Mouse (Mus musculus) neural tube, embryonic 15.5 days (tissue): ENCODE measurements at regions not wholly inside any gene's neighbourhood (a gene's known extent, or its start where the extent isn't known, plus 50 kb on each side); places are given as distances from the start of the nearest gene placed in this dataset.

Experiments used
- ATAC-seq: fragments of 200-750 bp; cut with Nextera tagmentation; 2 replicates; pipeline ENCODE4 v1.8.0; 2017; ENCODE audit warnings: mild to moderate bottlenecking, moderate TSS enrichment, moderate library complexity; ENCODE audit not compliant: low FRiP score
- H3K27ac ChIP-seq: fragments of 300-500 bp; sonication (generic); replicated peaks from 2 replicates; pipeline ENCODE4 v1.5.1; 2015; ENCODE audit warnings: mild to moderate bottlenecking, inconsistent platforms
- H3K27me3 ChIP-seq: fragments of 300-500 bp; sonication (generic); replicated peaks from 2 replicates; pipeline ENCODE4 v1.6.1; 2015; ENCODE audit warnings: inconsistent platforms
- H3K36me3 ChIP-seq: fragments of 300-500 bp; sonication (generic); 2 replicates; pipeline ENCODE4 v1.6.1; 2015; ENCODE audit warnings: inconsistent platforms
- H3K4me1 ChIP-seq: fragments of 300-500 bp; sonication (generic); 2 replicates; pipeline ENCODE4 v1.6.1; 2015; ENCODE audit warnings: inconsistent platforms
- H3K4me2 ChIP-seq: fragments of 300-500 bp; sonication (generic); 2 replicates; pipeline ENCODE4 v1.6.1; 2015; ENCODE audit warnings: inconsistent platforms, mild to moderate bottlenecking, moderate library complexity
- H3K4me3 ChIP-seq: fragments of 300-500 bp; sonication (generic); replicated peaks from 2 replicates; pipeline ENCODE4 v1.5.1; 2015; ENCODE audit warnings: mild to moderate bottlenecking, inconsistent platforms
- H3K9ac ChIP-seq: fragments of 300-500 bp; sonication (generic); replicated peaks from 2 replicates; pipeline ENCODE4 v1.6.1; 2015; ENCODE audit warnings: mild to moderate bottlenecking, inconsistent platforms
- H3K9me3 ChIP-seq: fragments of 300-500 bp; sonication (generic); replicated peaks from 2 replicates; pipeline ENCODE4 v1.6.1; 2016; ENCODE audit warnings: inconsistent platforms
- WGBS: fragments of 180-500 bp; shearing (Covaris S2); methylation state at CpG from one replicate; pipeline ENCODE4 v1.1.7; 2015; ENCODE audit warnings: mixed read lengths; 5-methylcytosine and 5-hydroxymethylcytosine counted together

DNA sequence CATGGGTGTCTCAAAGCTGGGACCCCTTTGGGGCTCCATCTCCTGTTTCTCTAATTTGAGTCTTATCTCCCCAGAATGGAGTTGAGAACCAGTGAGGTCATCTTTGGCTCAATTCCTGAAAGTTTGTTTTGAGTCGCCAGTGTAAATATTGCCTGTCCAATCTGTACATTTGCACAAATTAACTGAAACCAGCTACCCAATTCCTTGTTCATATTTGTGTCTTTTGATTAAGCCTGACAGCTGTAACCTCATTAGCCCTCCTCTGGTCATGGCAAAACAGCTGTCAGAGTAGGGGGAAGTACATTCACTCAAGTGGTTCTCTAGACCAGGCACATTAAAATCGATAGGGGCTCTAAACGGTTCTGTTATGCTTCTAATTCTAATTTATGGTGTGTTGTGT is 177.0 kb downstream of the Rps12 start:
- H3K27me3 ChIP-seq: no peaks in the 10 kb centered on the region
- no peak for ATAC-seq
- WGBS: 67% methylated on average over 3 of the region's 3 CpGs
- H3K4me1 ChIP-seq: no peaks in the 10 kb centered on the region
- H3K9me3 ChIP-seq: no peaks in the 10 kb centered on the region
- H3K36me3 ChIP-seq: no peaks in the 10 kb centered on the region
- no peak overlapping the region for H3K4me2 ChIP-seq
- no peak overlapping the region for H3K4me3 ChIP-seq
- H3K27ac ChIP-seq: no peak overlapping the region
- H3K9ac ChIP-seq: no peak overlapping the region

GRCm38 (mm10) chr10:23609270-23609914 is 177.7 kb downstream of the Rps12 start:
- ATAC-seq: no peak
- H3K27ac ChIP-seq: no peak overlapping the region
- H3K27me3 ChIP-seq: no peaks in the 10 kb centered on the region
- H3K9ac ChIP-seq: no peak overlapping the region
- H3K4me1 ChIP-seq: no peaks in the 10 kb centered on the region
- H3K4me2 ChIP-seq: no peak overlapping the region
- 73% methylated on average over 18 of the region's 18 CpGs for WGBS
- H3K36me3 ChIP-seq: no peaks in the 10 kb centered on the region
- no peaks in the 10 kb centered on the region for H3K9me3 ChIP-seq
- no peak overlapping the region for H3K4me3 ChIP-seq

DNA sequence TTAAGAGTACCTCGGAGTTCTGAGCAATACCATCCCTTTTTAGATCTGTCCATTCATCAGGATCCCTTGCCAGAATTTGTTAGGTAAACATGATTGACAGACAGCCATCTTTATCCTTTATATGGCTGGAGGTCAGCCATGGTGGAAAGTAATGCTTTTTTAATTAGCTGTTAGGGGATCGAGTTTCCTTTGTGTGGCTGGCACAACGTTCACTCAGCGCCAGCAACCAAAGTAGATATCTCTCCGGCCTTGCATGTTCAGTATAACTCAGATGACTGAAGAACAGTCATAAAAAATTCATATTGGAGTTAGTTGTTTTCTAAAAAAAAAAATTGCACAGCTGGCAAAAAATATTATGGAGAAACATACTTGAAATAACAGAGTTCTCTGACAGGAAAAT is 186.4 kb downstream of the Rps12 start:
- H3K4me3 ChIP-seq: no peak overlapping the region
- no peaks in the 10 kb centered on the region for H3K27me3 ChIP-seq
- ATAC-seq: no peak
- no peak overlapping the region for H3K4me2 ChIP-seq
- no peaks in the 10 kb centered on the region for H3K36me3 ChIP-seq
- H3K9ac ChIP-seq: no peak overlapping the region
- no peaks in the 10 kb centered on the region for H3K9me3 ChIP-seq
- WGBS: 50% methylated on average over 5 of the region's 5 CpGs
- H3K27ac ChIP-seq: no peak overlapping the region
- no peaks in the 10 kb centered on the region for H3K4me1 ChIP-seq

DNA sequence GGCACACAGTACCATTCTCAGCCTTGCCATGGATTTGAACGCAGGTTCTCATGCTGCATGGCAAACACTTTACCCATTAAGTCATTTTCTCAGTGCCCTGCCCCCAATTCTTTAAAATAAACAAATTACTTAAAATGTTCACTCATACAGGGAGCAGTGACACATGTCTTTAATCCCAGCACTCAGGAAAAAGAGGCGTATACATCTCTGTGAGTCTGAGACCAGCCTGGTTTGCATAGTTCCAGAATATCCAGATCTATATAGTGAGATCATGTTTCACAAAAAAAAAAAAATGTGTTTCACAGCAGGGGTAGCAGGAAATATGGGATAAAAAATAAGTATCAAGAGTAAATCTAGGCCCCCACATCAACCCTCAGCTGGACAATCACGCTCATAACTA is 191.5 kb downstream of the Rps12 start:
- WGBS: 97% methylated on average over 3 of the region's 3 CpGs
- no peak for ATAC-seq
- Histone ChIP-seq H3K4me2 (no peak overlapping the region), H3K9ac (no peak overlapping the region), H3K27ac (no peak overlapping the region), H3K4me3 (no peak overlapping the region), H3K9me3 (no peaks in the 10 kb centered on the region), H3K4me1 (no peaks in the 10 kb centered on the region), H3K36me3 (no peaks in the 10 kb centered on the region), H3K27me3 (no peaks in the 10 kb centered on the region)

GRCm38 (mm10) chr10:23580230-23580629 is 206.8 kb downstream of the Rps12 start:
- H3K27ac ChIP-seq: no peak overlapping the region
- no peaks in the 10 kb centered on the region for H3K27me3 ChIP-seq
- H3K36me3 ChIP-seq: no peaks in the 10 kb centered on the region
- ATAC-seq: no peak
- H3K4me3 ChIP-seq: no peak overlapping the region
- H3K9me3 ChIP-seq: no peaks in the 10 kb centered on the region
- H3K4me2 ChIP-seq: no peak overlapping the region
- H3K4me1 ChIP-seq: no peaks in the 10 kb centered on the region
- H3K9ac ChIP-seq: no peak overlapping the region
- 64% methylated on average over 5 of the region's 5 CpGs for WGBS

DNA sequence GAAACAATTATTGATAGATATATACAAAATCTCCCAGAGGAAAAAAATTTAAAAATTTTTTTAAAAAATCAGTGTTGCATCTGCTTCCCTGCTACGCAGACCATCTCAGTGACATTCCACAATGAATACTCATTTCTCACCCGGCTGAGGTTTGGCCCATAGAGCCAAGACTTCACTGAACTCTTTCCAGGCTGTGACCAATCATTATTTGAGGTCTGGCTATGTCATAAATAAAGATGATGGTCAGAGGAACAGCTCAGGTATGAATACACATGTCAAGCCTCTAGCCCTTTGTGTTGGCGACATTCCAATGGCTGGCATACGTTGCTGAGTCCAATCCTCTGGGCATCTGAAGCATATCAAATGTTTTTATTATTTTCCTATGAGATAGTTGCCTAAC is 216.1 kb downstream of the Rps12 start:
- no peak for ATAC-seq
- WGBS: 82% methylated on average over 4 of the region's 4 CpGs

GRCm38 (mm10) chr10:23569386-23569785 is 217.7 kb downstream of the Rps12 start:
- Histone ChIP-seq H3K4me1 (no peaks in the 10 kb centered on the region), H3K27ac (no peak overlapping the region)

More for the DNA sequence above, 216.1 kb downstream of the Rps12 start:
- H3K4me1 ChIP-seq: no peaks in the 10 kb centered on the region
- no peak overlapping the region for H3K4me3 ChIP-seq
- no peaks in the 10 kb centered on the region for H3K9me3 ChIP-seq
- H3K9ac ChIP-seq: no peak overlapping the region
- H3K27ac ChIP-seq: no peak overlapping the region
- no peak overlapping the region for H3K4me2 ChIP-seq
- no peaks in the 10 kb centered on the region for H3K27me3 ChIP-seq
- no peaks in the 10 kb centered on the region for H3K36me3 ChIP-seq

DNA sequence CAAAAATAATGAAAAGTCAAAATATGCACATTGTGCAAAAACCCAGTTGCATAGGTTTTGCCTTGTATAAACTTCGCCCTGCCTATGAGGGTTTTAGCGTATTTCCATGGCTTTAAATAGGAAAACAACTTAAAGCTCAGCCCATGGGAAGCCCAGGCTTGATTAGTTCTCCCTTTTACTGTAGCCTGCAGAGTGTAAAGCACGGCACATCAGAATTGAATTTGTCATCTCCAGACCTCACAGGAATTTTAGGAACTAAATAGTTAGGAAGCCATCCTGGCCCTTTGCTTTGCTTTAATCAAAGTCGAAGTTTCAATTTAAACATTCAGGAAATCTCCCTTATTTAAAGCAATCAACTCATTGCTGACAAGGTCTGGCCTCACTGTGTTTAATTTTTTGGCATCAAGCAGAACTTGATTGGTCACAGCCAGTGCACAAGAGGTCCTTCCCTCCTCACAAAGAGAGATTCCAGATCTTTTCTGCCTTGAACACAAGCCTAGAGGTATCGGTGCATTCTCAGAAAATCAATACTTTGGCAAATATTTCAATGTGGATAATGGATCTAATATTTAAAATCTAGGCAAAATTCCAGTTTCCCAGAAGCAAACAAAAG is 211.8 kb upstream of the Eya4 start:
- Histone ChIP-seq H3K36me3 (no peaks in the 10 kb centered on the region), H3K9ac (no peak overlapping the region), H3K9me3 (no peaks in the 10 kb centered on the region), H3K4me2 (no peak overlapping the region), H3K27ac (no peak overlapping the region), H3K4me1 (no peaks in the 10 kb centered on the region), H3K27me3 (no peaks in the 10 kb centered on the region), H3K4me3 (no peak overlapping the region)
- no peak for ATAC-seq
- WGBS: 88% methylated on average over 5 of the region's 5 CpGs

More at GRCm38 (mm10) chr10:23569386-23569785, 217.7 kb downstream of the Rps12 start:
- no peak overlapping the region for H3K4me2 ChIP-seq
- no peaks in the 10 kb centered on the region for H3K27me3 ChIP-seq
- ATAC-seq: no peak
- no peak overlapping the region for H3K4me3 ChIP-seq
- no peaks in the 10 kb centered on the region for H3K36me3 ChIP-seq
- H3K9ac ChIP-seq: no peak overlapping the region
- H3K9me3 ChIP-seq: no peaks in the 10 kb centered on the region

- H3K9me3 ChIP-seq: no peaks in the 10 kb centered on the region
- no peaks in the 10 kb centered on the region for H3K4me1 ChIP-seq
- no peak overlapping the region for H3K4me3 ChIP-seq
- H3K27ac ChIP-seq: no peak overlapping the region
- no peaks in the 10 kb centered on the region for H3K27me3 ChIP-seq
- no peak overlapping the region for H3K4me2 ChIP-seq
- no peaks in the 10 kb centered on the region for H3K36me3 ChIP-seq
- H3K9ac ChIP-seq: no peak overlapping the region
- no peak for ATAC-seq
Measured at GRCm38 (mm10) chr10:23559980-23560658, 209.5 kb upstream of the Eya4 start.

DNA sequence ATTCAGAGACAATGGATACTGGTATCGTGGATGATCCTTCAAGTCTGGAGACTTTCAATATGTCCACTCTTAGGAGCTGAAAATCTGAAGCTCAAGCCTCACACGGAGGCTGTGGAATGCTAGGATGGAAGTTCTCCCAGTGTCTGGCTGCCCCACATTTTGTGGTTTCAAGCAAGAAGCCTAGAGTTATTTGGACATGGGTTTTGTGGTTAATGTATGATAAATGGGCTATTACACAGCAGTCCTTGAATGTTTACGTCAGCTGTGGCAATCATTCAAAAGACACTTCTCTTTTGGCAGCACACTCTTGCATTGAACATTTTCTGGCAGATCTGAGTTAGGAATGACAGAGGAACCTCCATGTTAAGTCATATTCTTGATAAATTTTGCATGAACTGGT is 207.2 kb upstream of the Eya4 start:
- Histone ChIP-seq H3K27ac (no peak overlapping the region), H3K36me3 (no peaks in the 10 kb centered on the region), H3K27me3 (no peaks in the 10 kb centered on the region), H3K9me3 (no peaks in the 10 kb centered on the region), H3K4me2 (no peak overlapping the region), H3K9ac (no peak overlapping the region), H3K4me3 (no peak overlapping the region), H3K4me1 (no peaks in the 10 kb centered on the region)
- no peak for ATAC-seq
- 80% methylated on average over 3 of the region's 3 CpGs for WGBS

DNA sequence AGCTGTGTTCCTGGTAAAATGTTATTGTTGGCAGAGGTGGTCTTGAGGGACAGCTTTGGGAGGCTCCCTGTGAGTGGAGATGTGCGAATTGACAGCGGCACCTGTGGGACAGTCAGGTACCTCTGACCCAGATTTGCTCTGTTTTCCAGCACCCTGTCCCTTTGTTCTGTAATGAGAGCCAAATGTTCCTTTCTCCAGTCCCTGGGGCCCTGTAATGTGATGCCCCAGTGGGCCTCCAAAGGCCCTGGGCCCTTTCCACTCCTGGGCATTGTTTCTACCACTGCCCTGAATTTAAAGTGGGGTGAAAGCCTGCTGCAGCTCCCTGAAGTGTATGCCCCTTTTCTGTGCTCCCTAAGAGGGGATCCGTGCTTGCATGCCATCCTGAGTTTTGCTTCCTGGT is 198.6 kb upstream of the Eya4 start:
- WGBS: 43% methylated on average over 3 of the region's 3 CpGs
- H3K9ac ChIP-seq: no peak overlapping the region
- no peak overlapping the region for H3K27ac ChIP-seq
- ATAC-seq: no peak
- no peaks in the 10 kb centered on the region for H3K36me3 ChIP-seq
- no peak overlapping the region for H3K4me3 ChIP-seq
- no peaks in the 10 kb centered on the region for H3K27me3 ChIP-seq
- 0 out of 2 replicates have a peak, but pooled peaks cover 6% of the 10 kb centered on the region for H3K4me1 ChIP-seq
- H3K4me2 ChIP-seq: no peak overlapping the region
- no peaks in the 10 kb centered on the region for H3K9me3 ChIP-seq

GRCm38 (mm10) chr10:23548322-23548721 is 197.7 kb upstream of the Eya4 start:
- no peaks in the 10 kb centered on the region for H3K9me3 ChIP-seq
- ATAC-seq: no peak

More at GRCm38 (mm10) chr10:23548322-23548721, 197.7 kb upstream of the Eya4 start:
- no peak overlapping the region for H3K9ac ChIP-seq
- 85% methylated on average over 6 of the region's 6 CpGs for WGBS
- no peak overlapping the region for H3K4me3 ChIP-seq
- 0 out of 2 replicates have a peak, but pooled peaks cover 6% of the 10 kb centered on the region for H3K4me1 ChIP-seq
- no peaks in the 10 kb centered on the region for H3K36me3 ChIP-seq
- no peak overlapping the region for H3K27ac ChIP-seq
- no peaks in the 10 kb centered on the region for H3K27me3 ChIP-seq
- H3K4me2 ChIP-seq: no peak overlapping the region
